Mouse (Mus musculus) left cerebral cortex, postnatal 36 days (tissue): ENCODE results near the gene Znhit2. TPM values are rescaled to one million over a fixed set of nuclear protein-coding genes. Genes with fewer than 3 reads are reported as not detected.

Experiments
- DNase-seq, 2 experiments: peaks; one replicate each; pipeline ENCODE4 v3.0.0; 2021 to 2022; ENCODE audit warnings: low spot score in 2 of 2, mixed read lengths in 1 of 2
- intact Hi-C: fragments of 180-260 bp; cut with DNase I; formaldehyde crosslinking; loops from one replicate; pipeline ENCODE4 v1.15.1; 2025
- total RNA-seq, 2 experiments: library from RNA; stranded (reverse); gene quantifications; 2 replicates each; pipeline ENCODE4 v1.2.3; 2021

The Znhit2 gene
- total RNA-seq, 2 experiments from 2014 or later, result 35.5 to 40.7 TPM

- intact Hi-C loops, result loop anchor here (5.0 kb wide), 1 partner anchor 269 kb away; no protein-coding TSS in a partner anchor
Observed at GRCm38 (mm10) chr19:6067724-6068415, 6.9 kb downstream of the Znhit2 start, which contains the start of gene Tm7sf2. TSS of gene Tm7sf2 (minus strand) at chr19:6068373.

GRCm38 (mm10) chr19:6068951-6069350 lies 8.0 kb downstream of the Znhit2 start:
- intact Hi-C loops, result loop anchor here (5.0 kb wide), 1 partner anchor 268 kb away; no protein-coding TSS in a partner anchor
- no peak for DNase-seq

More at GRCm38 (mm10) chr19:6067724-6068415, 6.9 kb downstream of the Znhit2 start, which contains the start of gene Tm7sf2:
- peak; percentile 82 to 84 for DNase-seq

- intact Hi-C loops, result loop anchor here (5.0 kb wide), 1 partner anchor 267 kb away; no protein-coding TSS in a partner anchor
- no peak for DNase-seq
Observed at GRCm38 (mm10) chr19:6069851-6070250, 8.9 kb downstream of the Znhit2 start.

- intact Hi-C loops, result no loop called here
- DNase-seq, result no peak
Observed at GRCm38 (mm10) chr19:6070571-6071250, 9.7 kb downstream of the Znhit2 start.

GRCm38 (mm10) chr19:6071261-6071660 lies 10.3 kb downstream of the Znhit2 start:
- no peak for DNase-seq
- intact Hi-C loops, result no loop called here

GRCm38 (mm10) chr19:6073889-6074288 lies 12.9 kb downstream of the Znhit2 start:
- intact Hi-C loops, result no loop called here
- DNase-seq, result no peak

GRCm38 (mm10) chr19:6076564-6077393 lies 15.8 kb downstream of the Znhit2 start, which contains the start of gene Vps51:
TSS of gene Vps51 (minus strand) at chr19:6077231.
- DNase-seq, result peak; percentile 87 to 89
- intact Hi-C loops, result loop anchor here (5.0 kb wide), 1 partner anchor 41 kb away; the partner anchor contains the start of gene Sac3d1

GRCm38 (mm10) chr19:6079983-6080480 lies 19.0 kb downstream of the Znhit2 start, which contains the start of gene Tmem262:
TSS of gene Tmem262 (plus strand) at chr19:6080033.
- no peak for DNase-seq
- intact Hi-C loops, result loop anchor here (5.0 kb wide), 1 partner anchor 37 kb away; the partner anchor contains the start of gene Sac3d1

GRCm38 (mm10) chr19:6082156-6082555 lies 21.2 kb downstream of the Znhit2 start, which contains the start of gene Gm28374:
TSS of gene Gm28374 (minus strand) at chr19:6082256.
- DNase-seq, result no peak
- intact Hi-C loops, result no loop called here

GRCm38 (mm10) chr19:6084478-6085248 lies 23.7 kb downstream of the Znhit2 start, which contains the start of the genes Zfpl1 and Cdca5:
TSS of gene Zfpl1 (minus strand) at chr19:6084956.
TSS of gene Cdca5 (plus strand) at chr19:6084983.
- DNase-seq, result peak; percentile 95 to 97
- intact Hi-C loops, result loop anchor here (1.0 to 2.0 kb wide), 2 partner anchors 28 to 38 kb away; partner anchors contain the start of genes Fau, Mrpl49 and Syvn1

GRCm38 (mm10) chr19:6085417-6085879 lies 24.5 kb downstream of the Znhit2 start:
- intact Hi-C loops, result loop anchor here (2.0 kb wide), 1 partner anchor 29 kb away; the partner anchor contains the start of genes Fau and Mrpl49
- no peak for DNase-seq

- DNase-seq, result no peak
- intact Hi-C loops, result no loop called here
Observed at GRCm38 (mm10) chr19:6088841-6089240, 27.8 kb downstream of the Znhit2 start.

- intact Hi-C loops, result no loop called here
- DNase-seq, result no peak
Observed at GRCm38 (mm10) chr19:6094119-6094518, 33.1 kb downstream of the Znhit2 start, which contains the start of gene AC131692.1. TSS of gene AC131692.1 (plus strand) at chr19:6094419.

- DNase-seq, result no peak
- intact Hi-C loops, result no loop called here
Observed at GRCm38 (mm10) chr19:6097847-6098246, 36.9 kb downstream of the Znhit2 start.

- intact Hi-C loops, result no loop called here
- no peak for DNase-seq
Observed at GRCm38 (mm10) chr19:6101186-6101585, 40.2 kb downstream of the Znhit2 start.

GRCm38 (mm10) chr19:6102169-6102853 lies 41.3 kb downstream of the Znhit2 start:
- intact Hi-C loops, result no loop called here
- DNase-seq, result no peak

- intact Hi-C loops, result no loop called here
- no peak for DNase-seq
Observed at GRCm38 (mm10) chr19:6104476-6104875, 43.5 kb downstream of the Znhit2 start.
